Mouse (Mus musculus) lung, embryonic 14.5 days (tissue): Measurements from ENCODE around the gene Lrit3. TPM values are rescaled to one million over a fixed set of nuclear protein-coding genes. Genes with fewer than 3 reads are reported as not detected.

Experiments used
- ATAC-seq: fragments of 200-750 bp; cut with Nextera tagmentation; 2 replicates; pipeline ENCODE4 v1.8.0; 2017; ENCODE audit warnings: mild to moderate bottlenecking, moderate TSS enrichment, moderate library complexity; ENCODE audit not compliant: insufficient read depth
- DNase-seq: peaks from one replicate; pipeline ENCODE4 v3.0.0-alpha.2; 2015
- H3K27ac ChIP-seq: fragments of 300-500 bp; sonication (generic); 2 replicates; pipeline ENCODE4 v1.5.1; 2014; ENCODE audit warnings: low read depth, mild to moderate bottlenecking, moderate library complexity
- H3K27me3 ChIP-seq: fragments of 300-500 bp; sonication (generic); 2 replicates; pipeline ENCODE4 v1.6.1; 2014; ENCODE audit warnings: low read length, control low read depth; ENCODE audit not compliant: insufficient read depth
- H3K36me3 ChIP-seq: fragments of 300-500 bp; sonication (generic); 2 replicates; pipeline ENCODE4 v1.6.1; 2014; ENCODE audit warnings: control low read depth; ENCODE audit not compliant: insufficient read depth
- H3K4me1 ChIP-seq: fragments of 300-500 bp; sonication (generic); 2 replicates; pipeline ENCODE4 v1.6.1; 2014; ENCODE audit warnings: antibody characterized with exemption, control low read depth; ENCODE audit not compliant: insufficient read depth
- H3K4me2 ChIP-seq: fragments of 300-500 bp; sonication (generic); 2 replicates; pipeline ENCODE4 v1.6.1; 2014; ENCODE audit warnings: mild to moderate bottlenecking
- H3K4me3 ChIP-seq: fragments of 300-500 bp; sonication (generic); 2 replicates; pipeline ENCODE4 v1.5.1; 2014; ENCODE audit warnings: low read depth, low read length
- H3K9ac ChIP-seq: fragments of 300-500 bp; sonication (generic); 2 replicates; pipeline ENCODE4 v1.6.1; 2014
- H3K9me3 ChIP-seq: fragments of 300-500 bp; sonication (generic); 2 replicates; pipeline ENCODE4 v1.6.1; 2016; ENCODE audit warnings: low read depth, low read length, control low read depth
- CTCF ChIP-seq: IDR thresholded peaks from 2 replicates; pipeline ENCODE4 v1.5.1; 2016; ENCODE audit warnings: antibody characterized with exemption, low read depth
- WGBS: fragments of 180-500 bp; shearing (Covaris S2); extraction: QIAGEN DNeasy Blood & Tissue Kit; methylation state at CpG from one replicate; pipeline ENCODE4 v1.1.7; 2014; 5-methylcytosine and 5-hydroxymethylcytosine counted together
- polyA plus RNA-seq: library from polyadenylated mRNA; unstranded; fragments of >200 nt; fragmentation: Nextera tagmentation; extraction: Ambion mirVana; gene quantifications from 2 replicates; pipeline ENCODE4 v1.2.1, GENCODE M21; 2014

Gene Lrit3
- 0.26 TPM in 1 of 2 replicates, not detected in the other for polyA plus RNA-seq

GRCm38 (mm10) chr3:129803765-129804164, at the start of gene Lrit3:
Lrit3 (minus strand) TSS chr3:129804030.
- Histone ChIP-seq H3K4me2 (no peak within 1 kb of the TSS), H3K27me3 (no peaks in the 10 kb centered on the region), H3K9me3 (no peaks in the 10 kb centered on the region), H3K4me1 (no peaks in the 10 kb centered on the region), H3K36me3 (no peaks in the 10 kb centered on the region), H3K27ac (no peak within 1 kb of the TSS), H3K4me3 (no peak within 1 kb of the TSS), H3K9ac (no peak within 1 kb of the TSS)
- DNase-seq: no peak
- no peak for TF ChIP-seq CTCF
- no peak for ATAC-seq
- WGBS: 67% methylated on average over 10 of the region's 10 CpGs

DNA sequence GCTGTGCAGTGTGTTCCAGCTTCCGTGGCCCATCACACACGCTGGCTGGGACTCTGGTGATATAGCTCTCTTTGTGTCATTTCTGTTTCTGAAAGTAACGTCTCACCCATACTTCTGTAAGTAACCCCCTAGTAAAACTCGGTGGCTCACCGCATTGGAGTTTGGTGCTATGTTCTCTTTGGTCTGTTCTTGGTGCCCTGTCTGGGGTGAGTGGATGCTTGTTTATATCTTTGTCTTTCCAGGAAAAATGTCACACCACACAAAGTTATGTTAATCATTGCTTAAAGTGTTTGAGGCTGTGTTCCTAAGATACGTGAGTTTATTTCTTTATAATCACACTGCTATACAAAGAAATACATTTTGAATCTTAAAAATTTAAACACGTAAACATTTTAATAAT, 43.0 kb upstream of the Lrit3 start:
- H3K27ac ChIP-seq: no peak overlapping the region
- no peak overlapping the region for H3K4me3 ChIP-seq
- no peak overlapping the region for H3K9ac ChIP-seq
- TF ChIP-seq CTCF: no peak
- H3K9me3 ChIP-seq: no peaks in the 10 kb centered on the region
- H3K36me3 ChIP-seq: no peaks in the 10 kb centered on the region
- no peak overlapping the region for H3K4me2 ChIP-seq
- no peak for DNase-seq
- 78% methylated on average over 7 of the region's 7 CpGs for WGBS
- no peaks in the 10 kb centered on the region for H3K27me3 ChIP-seq
- no peak for ATAC-seq
- H3K4me1 ChIP-seq: no peaks in the 10 kb centered on the region

DNA sequence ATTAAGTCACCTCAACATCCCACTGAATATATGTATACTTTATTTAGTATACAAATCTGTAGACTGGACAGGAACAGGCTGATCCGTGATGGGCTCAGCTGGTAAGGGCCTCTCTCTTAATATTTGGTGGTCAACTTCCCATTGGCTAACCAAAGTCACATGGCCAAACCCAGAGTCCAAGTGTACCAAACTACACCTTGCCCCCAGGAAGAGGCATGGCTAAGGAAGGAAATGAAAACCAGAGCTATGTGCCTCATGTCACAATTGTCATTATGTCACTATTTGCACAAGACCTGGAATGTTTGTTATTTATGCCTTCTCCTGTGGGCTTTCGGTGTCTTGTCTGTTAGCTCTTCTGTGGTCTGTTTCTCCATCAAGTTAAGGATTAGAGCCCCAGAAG, 42.0 kb upstream of the Lrit3 start:
- Histone ChIP-seq H3K27me3 (no peaks in the 10 kb centered on the region), H3K9ac (no peak overlapping the region), H3K4me1 (no peaks in the 10 kb centered on the region), H3K36me3 (no peaks in the 10 kb centered on the region), H3K4me3 (no peak overlapping the region), H3K27ac (no peak overlapping the region), H3K9me3 (no peaks in the 10 kb centered on the region), H3K4me2 (no peak overlapping the region)
- TF ChIP-seq CTCF: no peak
- DNase-seq: no peak
- ATAC-seq: no peak
- WGBS: 69% methylated on average over 2 of the region's 2 CpGs

GRCm38 (mm10) chr3:129838017-129838416, 34.2 kb upstream of the Lrit3 start:
- 46% methylated on average over 6 of the region's 7 CpGs for WGBS

GRCm38 (mm10) chr3:129836965-129837364, 33.1 kb upstream of the Lrit3 start:
- TF ChIP-seq CTCF: no peak
- H3K9ac ChIP-seq: no peak overlapping the region
- DNase-seq: no peak
- H3K4me1 ChIP-seq: no peaks in the 10 kb centered on the region
- H3K27me3 ChIP-seq: no peaks in the 10 kb centered on the region
- H3K36me3 ChIP-seq: no peaks in the 10 kb centered on the region
- no peak for ATAC-seq
- WGBS: 69% methylated on average over 6 of the region's 6 CpGs
- peak overlapping the region; percentile 47 for H3K4me2 ChIP-seq
- no peaks in the 10 kb centered on the region for H3K9me3 ChIP-seq
- peak overlapping the region; percentile 18; the same call in 1 of the 2 replicates for H3K27ac ChIP-seq
- H3K4me3 ChIP-seq: no peak overlapping the region

More at GRCm38 (mm10) chr3:129838017-129838416, 34.2 kb upstream of the Lrit3 start:
- Histone ChIP-seq H3K4me3 (no peak overlapping the region), H3K9ac (no peak overlapping the region), H3K9me3 (no peaks in the 10 kb centered on the region), H3K27ac (no peak overlapping the region), H3K27me3 (no peaks in the 10 kb centered on the region), H3K4me2 (no peak overlapping the region), H3K4me1 (no peaks in the 10 kb centered on the region), H3K36me3 (no peaks in the 10 kb centered on the region)
- DNase-seq (no peak), ATAC-seq (no peak)
- TF ChIP-seq CTCF: no peak

DNA sequence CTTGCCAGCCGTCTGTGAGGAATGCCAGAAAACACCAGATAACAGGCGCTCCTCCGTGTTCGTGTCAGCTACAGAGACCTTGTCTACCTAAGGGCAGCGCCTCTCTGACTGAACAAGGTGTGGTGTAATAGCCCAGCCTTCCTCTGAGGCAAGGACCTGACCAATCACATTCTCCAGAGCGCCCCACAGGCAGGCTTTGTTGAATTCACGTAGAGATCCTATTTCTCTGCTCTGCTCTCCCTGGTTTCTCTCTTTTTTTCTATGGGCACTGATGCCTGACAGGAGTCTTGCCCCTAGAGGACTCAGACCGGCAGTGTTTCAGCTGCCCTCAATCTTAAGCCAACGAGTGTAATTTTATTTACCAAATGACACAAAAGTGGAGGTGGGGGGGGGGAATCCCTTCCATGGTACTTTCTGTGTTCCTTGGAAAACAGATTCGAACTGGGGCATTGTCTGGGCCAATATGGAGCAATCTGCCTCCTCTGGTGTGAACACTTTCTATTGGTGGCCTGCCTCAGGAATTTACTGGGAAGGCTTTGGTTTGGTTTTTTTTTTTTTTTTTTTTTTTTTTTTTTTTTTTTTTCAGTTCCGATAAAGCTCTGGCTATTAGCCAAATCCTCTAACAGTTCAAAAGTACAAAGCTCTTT, 32.3 kb upstream of the Lrit3 start:
- Histone ChIP-seq H3K9ac (no peak overlapping the region), H3K27me3 (no peaks in the 10 kb centered on the region), H3K9me3 (no peaks in the 10 kb centered on the region), H3K4me2 (peak overlapping the region; percentile 47), H3K36me3 (no peaks in the 10 kb centered on the region), H3K27ac (peak overlapping the region; percentile 75; the same call in 1 of the 2 replicates), H3K4me1 (no peaks in the 10 kb centered on the region), H3K4me3 (no peak overlapping the region)
- no peak for TF ChIP-seq CTCF
- ATAC-seq (peak; percentile 61; the same call in 1 of the 2 replicates), DNase-seq (peak; percentile 50)
- WGBS: 9% methylated on average over 11 of the region's 11 CpGs

GRCm38 (mm10) chr3:129835388-129835934, 31.6 kb upstream of the Lrit3 start, which contains the start of gene Cfi:
Cfi (plus strand) TSS chr3:129835884.
- Histone ChIP-seq H3K4me1 (no peaks in the 10 kb centered on the region), H3K27ac (peak within 1 kb of the TSS; percentile 75), H3K27me3 (no peaks in the 10 kb centered on the region), H3K36me3 (no peaks in the 10 kb centered on the region), H3K9me3 (no peaks in the 10 kb centered on the region), H3K9ac (no peak within 1 kb of the TSS), H3K4me2 (peak within 1 kb of the TSS; percentile 47), H3K4me3 (no peak within 1 kb of the TSS)
- WGBS: 56% methylated on average over 6 of the region's 6 CpGs
- DNase-seq: no peak
- ATAC-seq: no peak
- no peak for TF ChIP-seq CTCF
